Mouse (Mus musculus): ENCODE data around the gene Mob1b. TPM values are rescaled to one million over a fixed set of nuclear protein-coding genes. Genes with fewer than 3 reads are reported as not detected.
A peak's percentile ranks its signal among the peaks of the same experiment; 100 is the strongest.

Gene Mob1b
- 10.8 and 12.4 TPM in 2 replicates for polyA plus RNA-seq (2015; fragmentation: Nextera tagmentation; extraction: Ambion mirVana)

GRCm38 (mm10) chr5:88720116-88721002 is at the start of gene Mob1b:
Mob1b (plus strand) TSS chr5:88720855.
- Histone ChIP-seq H3K4me2 (peak within 1 kb of the TSS; percentile 96), H3K4me1 (peaks cover 18% of the 10 kb centered on the region), H3K9me3 (no peaks in the 10 kb centered on the region), H3K27ac (peak within 1 kb of the TSS; percentile 95), H3K9ac (peak within 1 kb of the TSS; percentile 95), H3K36me3 (no peaks in the 10 kb centered on the region), H3K27me3 (no peaks in the 10 kb centered on the region), H3K4me3 (peak within 1 kb of the TSS; percentile 98)
- 1% methylated on average over 54 of the region's 54 CpGs for WGBS
- ATAC-seq (ENCODE audit: insufficient number of reproducible peaks, insufficient read depth, low FRiP score, low TSS enrichment, low read depth) = peak; percentile 93

DNA sequence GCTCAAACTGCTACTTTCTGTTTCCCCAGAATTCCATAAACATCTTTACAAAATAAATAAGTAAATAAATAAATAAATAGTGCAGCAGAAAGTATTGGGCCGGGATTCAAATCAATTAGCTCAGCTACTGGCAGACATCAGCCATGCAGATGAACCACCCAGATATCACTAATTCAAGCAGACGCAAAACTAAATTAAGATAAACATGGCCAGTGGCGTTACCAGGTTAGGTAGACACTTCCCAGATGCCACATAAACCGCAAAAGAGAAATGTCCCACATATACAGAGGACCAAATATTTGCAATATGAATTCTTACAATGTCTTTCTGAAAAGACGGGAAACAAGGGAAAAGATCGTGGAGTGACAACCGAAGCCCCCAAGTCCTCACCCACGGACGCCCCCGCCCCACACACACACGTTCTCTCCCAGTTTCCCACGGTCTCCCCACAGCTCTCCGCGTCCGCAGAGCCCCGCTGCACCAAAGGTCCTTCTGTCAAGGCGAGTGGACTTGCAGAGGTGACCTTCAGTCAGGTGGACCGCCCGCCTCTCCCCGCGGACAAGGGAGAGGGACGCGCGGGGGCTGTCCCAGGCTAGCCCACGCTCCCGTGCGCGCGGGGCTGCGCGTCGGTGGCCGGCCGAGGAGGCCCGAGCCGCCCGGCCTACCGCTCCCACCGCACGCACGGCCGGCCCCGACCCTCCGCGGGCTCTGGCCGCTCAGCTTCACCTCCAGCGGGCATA is 45.8 kb upstream of the Mob1b start:
- H3K27me3 ChIP-seq = no peaks in the 10 kb centered on the region
- ATAC-seq (ENCODE audit: insufficient number of reproducible peaks, insufficient read depth, low FRiP score, low TSS enrichment, low read depth) = peak; percentile 13
- peaks cover 14% of the 10 kb centered on the region for H3K4me1 ChIP-seq
- peak overlapping the region; percentile 94 for H3K4me3 ChIP-seq
- H3K36me3 ChIP-seq = peaks cover 22% of the 10 kb centered on the region
- H3K4me2 ChIP-seq = peak overlapping the region; percentile 82
- peak overlapping the region; percentile 97 for H3K27ac ChIP-seq
- peak overlapping the region; percentile 99 for H3K9ac ChIP-seq
- WGBS = 1% methylated on average over 47 of the region's 47 CpGs
- no peaks in the 10 kb centered on the region for H3K9me3 ChIP-seq

GRCm38 (mm10) chr5:88675443-88676387 is 44.9 kb upstream of the Mob1b start, which contains the start of gene Grsf1:
Grsf1 (minus strand) TSS chr5:88676171.
- Histone ChIP-seq H3K4me3 (peak within 1 kb of the TSS; percentile 94), H3K27me3 (no peaks in the 10 kb centered on the region), H3K9ac (peak within 1 kb of the TSS; percentile 99), H3K36me3 (peaks cover 14% of the 10 kb centered on the region), H3K4me1 (peaks cover 14% of the 10 kb centered on the region), H3K9me3 (no peaks in the 10 kb centered on the region), H3K27ac (peak within 1 kb of the TSS; percentile 97), H3K4me2 (peak within 1 kb of the TSS; percentile 82)
- under 1% methylated on average over 96 of the region's 127 CpGs for WGBS
- peak; percentile 92 for ATAC-seq (ENCODE audit: insufficient number of reproducible peaks, insufficient read depth, low FRiP score, low TSS enrichment, low read depth)

GRCm38 (mm10) chr5:88678929-88679328 is 41.7 kb upstream of the Mob1b start:
- Histone ChIP-seq H3K9me3 (no peaks in the 10 kb centered on the region), H3K4me1 (peaks cover 7% of the 10 kb centered on the region), H3K4me2 (no peak overlapping the region), H3K4me3 (no peak overlapping the region), H3K27me3 (no peaks in the 10 kb centered on the region), H3K9ac (no peak overlapping the region), H3K36me3 (no peaks in the 10 kb centered on the region), H3K27ac (no peak overlapping the region)
- WGBS = 70% methylated on average over 7 of the region's 7 CpGs
- no peak for ATAC-seq (ENCODE audit: insufficient number of reproducible peaks, insufficient read depth, low FRiP score, low TSS enrichment, low read depth)

- no peak overlapping the region for H3K4me2 ChIP-seq
- H3K9ac ChIP-seq = no peak overlapping the region
- no peak overlapping the region for H3K4me3 ChIP-seq
- no peaks in the 10 kb centered on the region for H3K27me3 ChIP-seq
- no peak for ATAC-seq (ENCODE audit: insufficient number of reproducible peaks, insufficient read depth, low FRiP score, low TSS enrichment, low read depth)
- H3K9me3 ChIP-seq = no peaks in the 10 kb centered on the region
- peaks cover 4% of the 10 kb centered on the region for H3K4me1 ChIP-seq
- H3K27ac ChIP-seq = no peak overlapping the region
- H3K36me3 ChIP-seq = no peaks in the 10 kb centered on the region
- WGBS = 30% methylated on average over 6 of the region's 6 CpGs
These were observed 41.3 kb upstream of the Mob1b start for GRCm38 (mm10) chr5:88679341-88679740.

- H3K36me3 ChIP-seq = no peaks in the 10 kb centered on the region
- ATAC-seq (ENCODE audit: insufficient number of reproducible peaks, insufficient read depth, low FRiP score, low TSS enrichment, low read depth) = no peak
- H3K9me3 ChIP-seq = no peaks in the 10 kb centered on the region
- H3K4me2 ChIP-seq = no peak overlapping the region
- no peak overlapping the region for H3K4me3 ChIP-seq
- WGBS = 85% methylated on average over 6 of the region's 6 CpGs
- H3K4me1 ChIP-seq = no peaks in the 10 kb centered on the region
- H3K27ac ChIP-seq = no peak overlapping the region
- 0 out of 2 replicates have a peak, but pooled peaks cover 6% of the 10 kb centered on the region for H3K27me3 ChIP-seq
- H3K9ac ChIP-seq = no peak overlapping the region
These were observed 40.1 kb upstream of the Mob1b start for GRCm38 (mm10) chr5:88680567-88680966.

DNA sequence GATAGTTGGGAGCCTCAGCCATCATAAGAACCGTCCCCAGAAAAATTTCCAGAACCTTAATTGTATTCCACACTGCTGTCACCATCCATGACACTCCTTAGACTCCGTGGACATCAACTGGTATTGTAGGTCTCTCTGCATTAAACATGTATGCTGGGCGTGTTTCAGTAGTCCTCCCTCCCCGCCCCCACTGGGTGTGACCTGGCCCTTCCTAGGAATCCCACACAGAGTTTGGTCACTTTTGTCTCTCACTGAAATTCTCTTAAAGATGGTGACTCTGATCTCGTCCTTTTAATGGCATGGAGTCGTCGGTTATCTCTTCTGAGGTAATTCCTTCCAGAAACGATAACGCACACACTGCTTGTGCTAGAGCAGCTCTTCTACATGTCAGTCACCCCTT is 36.9 kb upstream of the Mob1b start:
- H3K4me2 ChIP-seq = no peak overlapping the region
- H3K9me3 ChIP-seq = no peaks in the 10 kb centered on the region
- no peak overlapping the region for H3K9ac ChIP-seq
- H3K36me3 ChIP-seq = no peaks in the 10 kb centered on the region
- no peak overlapping the region for H3K4me3 ChIP-seq
- WGBS = 84% methylated on average over 9 of the region's 9 CpGs
- no peak overlapping the region for H3K27ac ChIP-seq
- no peaks in the 10 kb centered on the region for H3K4me1 ChIP-seq
- ATAC-seq (ENCODE audit: insufficient number of reproducible peaks, insufficient read depth, low FRiP score, low TSS enrichment, low read depth) = no peak
- H3K27me3 ChIP-seq = peaks cover 10% of the 10 kb centered on the region; the same call in 1 of the 2 replicates

DNA sequence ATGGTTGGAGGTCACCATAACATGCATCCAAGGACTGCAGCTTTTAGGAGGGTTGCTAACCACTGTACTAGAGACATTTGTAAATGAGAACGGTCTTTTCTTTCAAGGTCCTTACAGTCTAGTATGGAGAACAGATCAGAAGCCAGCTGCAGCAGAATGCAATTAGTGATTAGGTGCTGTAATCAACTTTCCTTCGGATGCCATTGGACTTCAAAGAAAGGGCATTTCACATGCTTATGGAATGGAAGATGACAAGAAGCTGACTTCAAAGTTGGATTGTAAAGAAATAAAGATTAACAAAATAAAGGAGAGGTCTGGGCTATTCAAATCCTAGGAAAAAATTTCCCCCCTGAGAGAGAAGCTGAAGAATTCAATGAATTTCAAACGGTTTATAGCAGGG is 36.4 kb upstream of the Mob1b start:
- H3K4me1 ChIP-seq = no peaks in the 10 kb centered on the region
- ATAC-seq (ENCODE audit: insufficient number of reproducible peaks, insufficient read depth, low FRiP score, low TSS enrichment, low read depth) = no peak

DNA sequence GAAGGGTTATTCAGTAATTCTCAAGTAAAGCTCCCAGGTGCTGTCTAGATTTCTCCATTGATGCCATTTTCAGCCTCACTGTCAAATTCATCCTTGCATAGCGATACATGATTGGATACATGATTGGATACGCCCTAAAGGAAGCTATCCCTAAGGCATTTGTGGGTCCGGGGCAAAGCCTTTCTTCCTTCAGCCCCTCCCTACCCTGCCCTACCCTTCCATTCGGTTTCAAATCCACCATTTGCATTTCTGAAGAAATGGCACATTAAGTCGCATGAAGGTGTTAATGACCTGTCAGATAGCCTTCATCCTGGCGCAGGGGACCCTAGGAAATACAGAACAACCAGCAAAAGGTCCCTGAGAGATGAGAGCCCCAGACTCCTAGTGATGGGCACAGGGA is 35.3 kb upstream of the Mob1b start:
- WGBS = 19% methylated on average over 6 of the region's 6 CpGs
- no peak overlapping the region for H3K27ac ChIP-seq
- H3K4me2 ChIP-seq = no peak overlapping the region
- H3K4me3 ChIP-seq = no peak overlapping the region
- no peak for ATAC-seq (ENCODE audit: insufficient number of reproducible peaks, insufficient read depth, low FRiP score, low TSS enrichment, low read depth)
- H3K36me3 ChIP-seq = no peaks in the 10 kb centered on the region
- no peaks in the 10 kb centered on the region for H3K9me3 ChIP-seq
- H3K9ac ChIP-seq = no peak overlapping the region
- peaks cover 10% of the 10 kb centered on the region; the same call in 1 of the 2 replicates for H3K27me3 ChIP-seq
- no peaks in the 10 kb centered on the region for H3K4me1 ChIP-seq

More for the DNA sequence above, 36.4 kb upstream of the Mob1b start:
- Histone ChIP-seq H3K27ac (no peak overlapping the region), H3K36me3 (no peaks in the 10 kb centered on the region), H3K27me3 (peaks cover 10% of the 10 kb centered on the region; the same call in 1 of the 2 replicates), H3K4me3 (no peak overlapping the region), H3K4me2 (no peak overlapping the region), H3K9me3 (no peaks in the 10 kb centered on the region), H3K9ac (no peak overlapping the region)
- WGBS = 32% methylated on average over 3 of the region's 3 CpGs

DNA sequence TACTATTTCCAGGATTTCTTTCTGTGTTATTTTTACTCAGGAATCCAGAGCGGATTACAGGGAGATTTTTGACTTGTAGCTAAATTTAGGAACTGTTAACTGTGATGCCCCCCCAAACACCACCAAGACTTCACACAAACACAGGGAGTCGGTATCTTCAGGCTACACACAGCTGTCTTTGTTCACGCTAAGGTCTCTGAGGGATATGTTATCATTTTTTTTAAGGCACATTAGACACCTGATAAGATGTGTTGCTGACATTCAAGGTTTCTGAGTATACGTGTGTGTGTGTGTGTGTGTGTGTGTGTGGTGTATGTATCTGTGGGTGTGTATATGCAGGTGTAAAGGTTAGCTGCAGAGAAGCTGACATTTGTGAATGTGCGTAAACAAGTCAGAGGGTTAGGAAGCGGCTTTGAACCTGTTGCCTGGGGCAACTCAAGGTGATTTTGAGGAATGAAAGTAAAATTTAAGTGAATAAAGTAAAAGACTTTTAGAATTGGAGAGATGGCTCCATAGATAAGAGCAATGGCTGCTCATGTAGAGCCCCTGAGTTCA is 34.8 kb upstream of the Mob1b start:
- no peak overlapping the region for H3K27ac ChIP-seq
- ATAC-seq (ENCODE audit: insufficient number of reproducible peaks, insufficient read depth, low FRiP score, low TSS enrichment, low read depth) = no peak
- H3K4me1 ChIP-seq = no peaks in the 10 kb centered on the region
- H3K9me3 ChIP-seq = no peaks in the 10 kb centered on the region
- H3K4me2 ChIP-seq = no peak overlapping the region
- 65% methylated on average over 6 of the region's 6 CpGs for WGBS
- no peak overlapping the region for H3K4me3 ChIP-seq
- H3K36me3 ChIP-seq = no peaks in the 10 kb centered on the region
- H3K9ac ChIP-seq = no peak overlapping the region
- peaks cover 10% of the 10 kb centered on the region; the same call in 1 of the 2 replicates for H3K27me3 ChIP-seq

Data from embryonic facial prominence, embryonic 13.5 days (tissue).